Mouse (Mus musculus): ENCODE results near the gene Alcam.
A peak's percentile ranks its signal among the peaks of the same experiment; 100 is the strongest.

Alcam gene

DNA sequence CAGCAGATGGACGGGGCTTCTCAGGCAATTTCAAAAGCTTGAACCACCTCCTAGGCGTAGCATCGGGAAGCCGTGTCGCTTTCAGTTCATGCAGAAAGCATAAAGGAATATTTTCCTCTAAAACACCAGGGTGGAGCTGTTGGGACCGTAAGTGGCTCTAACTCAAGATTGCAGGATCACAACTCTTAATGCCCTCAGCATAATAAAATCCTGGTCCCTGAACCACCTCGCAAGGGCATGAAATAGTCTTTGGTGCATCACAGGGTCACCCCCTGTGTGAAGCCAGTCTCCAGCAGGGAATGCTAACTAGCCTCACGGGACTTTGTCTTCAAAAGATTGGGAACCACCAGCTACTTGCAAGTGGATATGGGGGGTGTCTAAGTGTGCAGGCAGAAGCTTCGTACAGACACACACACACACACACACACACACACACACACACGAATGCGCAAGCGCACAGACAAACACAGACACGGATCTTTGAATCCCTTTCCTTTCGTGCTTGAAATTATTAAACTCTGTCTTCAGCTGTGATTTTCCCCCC is at the start of gene Alcam:
Gene Alcam, minus strand, starts transcription at position 104 of the 544 bp plus-strand sequence.
- peak; percentile 22 for DNase-seq

GRCm38 (mm10) chr16:52498757-52499335 is 45.0 kb upstream of the Alcam start:
- DNase-seq = no peak

GRCm38 (mm10) chr16:52490542-52490941 is 36.7 kb upstream of the Alcam start:
- no peak for DNase-seq

DNA sequence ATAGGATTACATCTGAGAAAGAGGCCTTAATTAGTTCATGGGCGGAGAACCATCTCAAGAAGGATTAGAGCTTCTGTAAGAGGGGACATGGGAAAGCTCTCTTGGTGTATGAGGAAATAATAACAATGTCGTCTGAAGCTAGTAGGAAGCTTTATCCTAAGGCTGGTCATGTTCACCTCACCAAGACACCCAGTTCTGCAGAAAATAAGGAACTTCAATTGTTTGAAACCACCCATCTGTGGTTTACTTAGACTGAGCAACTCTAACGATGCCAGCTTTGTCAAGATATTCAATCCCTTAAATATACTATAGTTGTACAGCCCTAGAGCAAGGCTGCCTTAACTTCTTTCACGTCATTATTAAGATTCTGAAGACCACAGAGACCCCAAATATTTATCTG is 20.4 kb upstream of the Alcam start:
- DNase-seq = no peak

GRCm38 (mm10) chr16:52473089-52473488 is 19.2 kb upstream of the Alcam start:
- DNase-seq = no peak

DNA sequence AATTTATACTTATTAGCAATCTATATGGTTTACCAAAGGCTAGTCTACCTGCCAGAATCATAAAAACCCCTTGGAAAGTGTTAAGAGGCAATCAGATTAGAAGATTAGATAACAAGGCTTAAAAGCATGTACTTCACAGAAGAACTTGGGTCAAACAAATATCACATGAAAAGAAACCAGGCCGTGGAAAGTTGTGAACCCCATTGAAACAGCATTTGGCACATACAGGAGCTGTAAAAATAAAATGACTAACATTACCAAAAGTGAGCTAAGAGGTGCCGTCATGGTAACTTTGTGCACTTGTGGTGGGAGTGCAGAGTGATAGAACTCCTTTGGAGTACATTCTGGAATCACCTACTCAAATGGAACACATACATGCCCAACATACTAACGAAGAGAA is 18.8 kb upstream of the Alcam start:
- DNase-seq = no peak

DNA sequence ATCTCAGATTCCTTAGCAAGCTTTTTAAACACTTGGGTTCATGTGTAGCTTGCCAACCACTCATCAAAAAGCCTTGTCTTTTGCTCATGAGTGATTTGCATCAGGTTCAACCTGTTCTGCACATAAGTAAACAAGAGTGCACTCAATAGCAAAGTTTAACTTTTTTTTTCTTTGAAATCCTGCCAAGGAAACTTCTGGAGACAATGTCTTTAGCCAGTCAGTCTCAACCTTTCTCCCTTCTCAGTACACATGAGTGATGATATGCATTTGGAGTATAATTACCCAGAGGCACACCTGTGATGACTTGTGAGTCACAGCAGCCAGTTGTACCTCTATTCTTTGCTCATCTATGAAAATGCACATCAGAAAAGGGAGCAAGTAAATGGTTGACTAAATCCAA is 18.2 kb upstream of the Alcam start:
- no peak for DNase-seq

DNA sequence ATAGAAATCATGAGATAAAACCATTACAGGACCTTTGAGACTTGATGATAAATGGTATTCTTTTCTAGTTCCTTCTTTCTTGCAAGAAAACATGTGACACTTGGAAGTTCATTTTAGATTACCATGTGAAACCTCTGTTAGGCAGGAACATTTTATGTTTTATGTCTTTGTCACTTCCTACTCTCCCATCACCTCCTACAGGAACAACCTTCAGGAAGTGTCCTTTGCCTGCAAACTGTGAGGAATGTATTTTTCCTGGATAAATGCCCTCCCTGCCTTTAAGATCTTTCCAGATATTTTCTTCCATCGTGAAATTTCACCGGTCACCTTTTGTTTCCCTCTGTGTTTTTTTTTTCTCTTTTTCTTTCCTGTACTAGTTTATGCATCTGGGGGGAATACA is 17.0 kb upstream of the Alcam start:
- DNase-seq = no peak

GRCm38 (mm10) chr16:52470226-52470625 is 16.4 kb upstream of the Alcam start:
- no peak for DNase-seq

- DNase-seq = no peak
These were observed 14.6 kb upstream of the Alcam start for GRCm38 (mm10) chr16:52468426-52468825.

DNA sequence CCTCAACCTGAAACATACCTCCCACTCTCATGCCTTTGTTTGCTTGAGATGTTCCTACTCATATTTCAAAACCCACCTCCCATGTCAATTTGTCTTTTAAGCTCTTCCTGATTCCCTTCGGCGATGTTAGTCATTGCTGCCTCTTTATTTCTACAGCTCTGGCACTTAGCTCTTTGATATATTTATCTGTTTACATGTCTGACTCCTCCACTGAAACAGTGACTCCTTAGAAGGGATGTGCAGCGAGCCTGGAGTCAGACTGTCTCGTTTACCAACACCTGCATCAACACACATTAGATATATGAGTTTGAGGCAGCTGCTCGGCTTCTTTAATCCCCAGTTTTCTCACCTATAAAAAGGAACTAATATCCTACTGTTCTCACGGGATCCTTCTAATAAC is 12.9 kb upstream of the Alcam start:
- DNase-seq = no peak

DNA sequence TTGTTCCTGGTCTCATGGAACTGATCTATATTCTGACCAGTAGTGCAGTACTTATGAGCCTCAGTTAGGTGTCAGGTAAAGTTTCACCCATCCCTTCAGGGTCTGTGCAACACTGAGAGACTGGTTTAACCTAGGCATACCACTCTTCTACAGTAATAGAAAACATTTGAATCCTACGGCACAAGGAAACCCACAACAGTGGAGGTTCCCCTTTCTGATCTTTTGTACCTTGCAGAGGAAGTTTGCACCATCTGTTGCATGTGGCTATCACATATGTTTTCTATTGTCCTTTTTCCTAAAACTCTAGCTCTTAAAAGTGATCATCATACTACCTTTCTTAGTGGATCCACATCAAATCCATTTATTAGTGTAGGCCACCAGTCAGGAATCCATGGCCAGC is 10.7 kb upstream of the Alcam start:
- DNase-seq = no peak

DNA sequence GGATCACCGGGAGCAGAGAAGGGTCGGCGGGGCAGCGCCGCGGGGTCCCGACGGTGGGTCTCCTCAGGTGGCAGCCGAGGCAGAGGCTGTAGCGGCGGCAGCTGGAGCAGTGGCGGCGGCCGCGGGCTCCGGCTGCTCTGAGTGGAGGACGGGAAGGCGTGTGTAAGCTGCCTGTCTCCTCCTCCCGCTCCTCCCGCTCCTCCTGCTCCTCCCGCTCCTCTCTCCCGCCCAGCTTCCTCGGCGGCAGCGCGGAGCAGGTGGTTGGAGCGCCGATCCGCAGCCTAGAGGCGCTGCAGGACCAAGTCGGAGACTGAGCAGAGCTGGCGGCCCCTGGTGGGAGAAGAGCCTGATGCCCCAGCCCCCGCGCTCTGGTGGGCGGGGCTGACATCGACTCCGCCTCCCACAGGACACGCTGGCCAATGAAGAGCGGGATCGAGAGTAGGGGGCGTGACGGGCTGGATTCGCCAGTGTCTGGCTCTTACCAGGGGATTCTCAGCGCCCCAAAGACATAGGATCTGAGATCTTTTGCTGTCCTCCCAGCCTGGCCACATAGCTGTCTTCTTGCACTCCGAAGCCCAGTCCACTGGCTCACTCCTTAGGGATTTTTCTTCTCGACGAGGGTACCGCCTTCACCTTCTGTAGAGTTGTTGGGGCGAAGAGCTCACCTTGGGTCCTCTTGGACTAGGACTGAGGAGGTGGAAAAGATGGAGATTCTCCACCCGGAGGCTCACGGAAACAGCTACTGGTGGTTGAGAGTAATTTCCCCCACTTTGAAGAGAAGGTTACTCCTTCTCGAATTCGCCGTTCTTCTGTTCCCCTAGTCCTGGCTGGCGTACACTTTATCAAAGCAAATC is 785 bp downstream of the Alcam start:
- peak; percentile 94 for DNase-seq

DNA sequence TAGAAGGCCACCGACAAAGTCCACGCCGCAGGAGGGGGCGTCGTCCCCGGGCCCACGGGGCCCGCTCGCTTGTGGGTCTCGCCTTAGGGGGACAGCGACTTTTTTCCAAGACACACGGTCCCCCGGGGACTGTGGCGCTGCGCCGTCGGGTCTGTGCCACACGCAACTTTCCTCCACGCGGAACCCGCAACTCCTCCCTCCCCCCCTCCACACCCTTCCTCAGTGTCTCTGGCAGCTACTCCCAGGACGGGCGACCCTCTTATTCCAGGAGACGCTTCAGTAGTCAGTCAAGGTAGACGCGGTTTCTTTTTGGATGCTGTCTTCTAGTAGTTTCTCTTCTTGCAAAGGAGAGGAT is 1.4 kb downstream of the Alcam start:
- no peak for DNase-seq

- peak; percentile 15 for DNase-seq
These were observed 1.9 kb downstream of the Alcam start for GRCm38 (mm10) chr16:52451786-52452476.

- peak; percentile 21 for DNase-seq
These were observed 2.6 kb downstream of the Alcam start for GRCm38 (mm10) chr16:52451101-52451785.

GRCm38 (mm10) chr16:52450245-52451100 is 3.4 kb downstream of the Alcam start:
- peak; percentile 50 for DNase-seq

DNA sequence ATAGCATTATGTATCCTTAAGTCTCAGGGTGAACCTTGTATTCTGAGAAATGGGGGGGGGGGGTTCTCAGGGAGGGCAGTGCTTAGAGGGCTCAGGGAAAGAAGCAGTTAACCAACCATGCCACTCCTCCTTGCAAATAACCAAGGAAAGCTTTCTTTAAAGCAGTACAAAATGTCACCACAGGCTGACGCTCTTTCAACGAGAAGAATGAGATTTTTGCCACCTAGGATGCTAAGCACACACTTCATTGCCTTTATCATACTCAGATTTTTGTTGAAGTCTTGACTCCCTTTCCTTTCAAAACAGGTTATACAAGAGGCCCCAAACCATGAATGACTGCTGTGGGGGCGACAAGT is 4.0 kb downstream of the Alcam start:
- no peak for DNase-seq

DNA sequence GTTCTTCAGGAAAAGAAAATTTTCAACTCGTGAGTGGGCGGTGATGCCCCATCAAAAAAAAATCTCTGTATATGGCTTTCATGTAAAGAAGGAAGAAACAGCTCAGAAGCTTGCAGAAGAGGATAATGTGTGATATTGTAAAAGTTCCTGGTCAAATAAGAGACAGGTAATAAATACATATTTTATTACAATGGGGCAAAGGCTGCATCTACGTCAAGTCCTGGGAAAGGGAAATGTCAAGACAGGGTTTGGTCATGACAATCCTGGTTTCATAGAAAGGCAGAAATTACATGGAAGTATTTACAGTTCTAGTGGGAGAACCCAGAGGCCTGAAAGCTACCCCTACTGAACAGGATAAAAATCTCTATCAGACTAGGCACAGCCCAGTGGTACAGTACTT is 7.9 kb downstream of the Alcam start:
- no peak for DNase-seq

DNA sequence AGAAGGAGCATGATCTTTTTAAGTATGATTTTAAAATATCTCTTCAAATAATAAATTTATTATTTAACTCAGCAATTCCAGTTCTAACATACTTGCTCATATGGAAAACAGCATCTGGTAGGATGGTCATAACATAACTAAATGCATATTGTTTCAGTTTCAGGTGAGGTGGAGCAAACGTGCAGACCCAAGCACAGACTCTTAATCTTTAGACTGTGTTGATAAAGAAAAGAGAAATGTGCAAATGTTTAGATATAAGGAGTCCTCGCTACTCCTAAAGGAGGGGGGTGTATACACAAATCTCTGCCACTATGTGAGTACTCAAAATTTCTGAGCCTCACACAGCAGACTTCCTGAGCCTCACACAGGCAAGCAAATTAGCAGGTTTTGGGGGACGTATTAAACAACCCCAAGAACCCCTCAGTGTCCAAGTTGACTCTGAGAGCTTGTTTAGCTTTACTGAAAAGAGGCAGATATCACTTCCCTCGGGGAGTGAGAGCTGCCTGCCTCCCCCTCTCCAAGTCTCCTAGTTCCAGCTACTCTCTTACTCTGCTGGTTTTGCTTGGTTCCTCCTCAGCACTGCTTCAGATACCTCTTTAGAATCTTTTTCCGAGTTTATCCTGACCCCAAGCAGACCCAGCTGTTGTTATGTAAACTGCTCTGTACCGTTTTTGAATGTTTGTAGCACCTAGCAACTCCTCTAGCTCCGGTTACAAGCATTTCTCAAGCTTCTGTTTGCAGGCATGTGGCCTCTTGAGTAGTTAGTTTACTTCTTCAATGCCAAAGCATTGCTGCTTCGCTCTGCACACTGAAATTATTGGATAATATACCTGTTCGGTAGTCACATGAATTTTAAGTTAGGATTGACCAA is 10.0 kb downstream of the Alcam start:
- no peak for DNase-seq

DNA sequence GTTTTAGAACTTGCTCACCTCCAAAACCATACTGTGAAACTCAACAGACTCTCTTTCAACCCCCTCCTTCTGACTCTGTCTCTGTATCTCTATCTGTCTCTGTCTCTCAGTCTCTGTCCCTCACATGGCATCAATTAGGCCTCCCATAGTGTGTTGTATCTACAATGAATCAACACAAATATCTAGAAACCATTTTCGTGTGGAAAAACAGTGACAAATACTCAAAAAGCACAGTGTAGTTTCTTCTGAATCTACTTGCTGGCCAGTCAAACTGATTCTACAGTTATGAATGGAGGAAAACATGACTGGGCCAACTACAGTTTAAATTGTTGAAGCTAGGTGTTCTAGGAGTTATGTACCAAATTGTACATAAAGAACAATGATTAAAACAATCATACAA is 10.8 kb downstream of the Alcam start:
- no peak for DNase-seq
